15 mouse cellular contexts compared by ENCODE assay signal in genomic region chr3:152245273-152245910, GRCm38 (mm10). TPM values are rescaled to one million over a fixed set of nuclear protein-coding genes. Genes with fewer than 3 reads are reported as not detected.
DNase-seq lines count a peak whose midpoint lies in the region; ATAC-seq and TF ChIP-seq lines count a peak whose summit lies in the region.
"Had no signal": no experiment of that assay in that cellular context is flagged by ENCODE, and none has a peak within 500 bp of the region (broad histone marks: within the 10 kb centered on the region; RNA-seq: fewer than 3 reads in every experiment).

No protein-coding gene starts in this region.

- H3K36me3 ChIP-seq in forebrain, embryonic 11.5 days (ENCODE audit: control insufficient read depth, insufficient read depth, low read length), result no peaks in the 10 kb centered on the region
- no peaks in the 10 kb centered on the region for H3K36me3 ChIP-seq in forebrain, embryonic 12.5 days (replicated peaks)
- H3K36me3 ChIP-seq in lung, embryonic 14.5 days (ENCODE audit: insufficient read depth), result peaks cover 51% of the 10 kb centered on the region
- H3K36me3 ChIP-seq: embryonic facial prominence, embryonic 15.5 days had no signal

- no peaks in the 10 kb centered on the region for H3K4me1 ChIP-seq in forebrain, embryonic 11.5 days (replicated peaks; ENCODE audit: control insufficient read depth, insufficient read depth, low read length)
- no peaks in the 10 kb centered on the region for H3K4me1 ChIP-seq in forebrain, embryonic 12.5 days
- no peaks in the 10 kb centered on the region for H3K4me1 ChIP-seq in lung, embryonic 14.5 days (ENCODE audit: insufficient read depth)
- H3K4me1 ChIP-seq: embryonic facial prominence, embryonic 15.5 days; heart, embryonic 13.5 days had no signal

- H3K9ac ChIP-seq in forebrain, embryonic 11.5 days (ENCODE audit: low read length), result no peak overlapping the region
- no peak overlapping the region for H3K9ac ChIP-seq in forebrain, embryonic 12.5 days
- no peak overlapping the region for H3K9ac ChIP-seq in lung, embryonic 14.5 days
- H3K9ac ChIP-seq: embryonic facial prominence, embryonic 15.5 days; heart, embryonic 13.5 days had no signal

- H3K27ac ChIP-seq in forebrain, embryonic 11.5 days (ENCODE audit: low read depth, low read length), result no peak overlapping the region
- H3K27ac ChIP-seq in forebrain, embryonic 12.5 days, result no peak overlapping the region
- H3K27ac ChIP-seq in lung, embryonic 14.5 days (ENCODE audit: low read depth), result no peak overlapping the region
- H3K27ac ChIP-seq: embryonic facial prominence, embryonic 15.5 days; heart, embryonic 13.5 days had no signal

- no peak overlapping the region for H3K4me3 ChIP-seq in forebrain, embryonic 11.5 days (ENCODE audit: low read depth, low read length)
- H3K4me3 ChIP-seq in forebrain, embryonic 12.5 days (replicated peaks), result no peak overlapping the region
- H3K4me3 ChIP-seq in lung, embryonic 14.5 days (ENCODE audit: low read depth, low read length), result no peak overlapping the region
- H3K4me3 ChIP-seq: embryonic facial prominence, embryonic 15.5 days; heart, embryonic 13.5 days had no signal

- no peaks in the 10 kb centered on the region for H3K27me3 ChIP-seq in forebrain, embryonic 11.5 days (ENCODE audit: control insufficient read depth, insufficient read depth, low read length)
- no peaks in the 10 kb centered on the region for H3K27me3 ChIP-seq in forebrain, embryonic 12.5 days
- H3K27me3 ChIP-seq in lung, embryonic 14.5 days (ENCODE audit: insufficient read depth, low read length), result no peaks in the 10 kb centered on the region
- H3K27me3 ChIP-seq: embryonic facial prominence, embryonic 15.5 days; heart, embryonic 13.5 days had no signal

- 77% methylated on average over 5 of the region's 5 CpGs for WGBS in forebrain, embryonic 11.5 days
- WGBS in forebrain, embryonic 12.5 days, result 80% methylated on average over 5 of the region's 5 CpGs
- 74% methylated on average over 5 of the region's 5 CpGs for WGBS in lung, embryonic 14.5 days

- 0 out of 2 replicates have a peak, but pooled peaks have one; percentile 29 for ATAC-seq in forebrain, embryonic 11.5 days (replicated peaks; ENCODE audit: low FRiP score)
- ATAC-seq in forebrain, embryonic 12.5 days (ENCODE audit: low FRiP score), result no peak
- no peak for ATAC-seq in lung, embryonic 14.5 days (ENCODE audit: insufficient read depth)
- peak; percentile 72 for ATAC-seq in megakaryocyte-erythroid progenitor cell, adult 5-6 weeks (replicated peaks; ENCODE audit: low FRiP score, low TSS enrichment, poor library complexity, severe bottlenecking)

- no peak for TF ChIP-seq CTCF in lung, embryonic 14.5 days (IDR thresholded peaks at IDR 0.05; ENCODE audit: low read depth)

- no peak overlapping the region for H3K4me2 ChIP-seq in forebrain, embryonic 11.5 days (ENCODE audit: low read depth, low read length, severe bottlenecking)
- H3K4me2 ChIP-seq in forebrain, embryonic 12.5 days, result no peak overlapping the region
- no peak overlapping the region for H3K4me2 ChIP-seq in lung, embryonic 14.5 days
- H3K4me2 ChIP-seq: embryonic facial prominence, embryonic 15.5 days; heart, embryonic 13.5 days had no signal

- H3K9me3 ChIP-seq in forebrain, embryonic 11.5 days (ENCODE audit: control insufficient read depth, low read length), result no peaks in the 10 kb centered on the region
- H3K9me3 ChIP-seq in forebrain, embryonic 12.5 days, result no peaks in the 10 kb centered on the region
- H3K9me3 ChIP-seq in lung, embryonic 14.5 days (ENCODE audit: low read depth, low read length), result no peaks in the 10 kb centered on the region
- H3K9me3 ChIP-seq: embryonic facial prominence, embryonic 15.5 days; heart, embryonic 13.5 days had no signal

- no peak for DNase-seq in forebrain, embryonic 11.5 days (ENCODE audit: low spot score)
- DNase-seq in lung, embryonic 14.5 days, result peak; percentile 51
- no peak for DNase-seq in lung, postnatal 4 days
- DNase-seq in brain, embryonic 18.5 days (ENCODE audit: low read depth, low spot score), result peak; percentile 18
- DNase-seq in left cerebral cortex, adult 9 months (ENCODE audit: low spot score in 2 of 2), result no peak
- no peak for DNase-seq in adrenal gland, postnatal 25 days
- DNase-seq: cerebellum, adult 9-11 months; kidney, postnatal 4 days; lung, adult 2 months; midbrain, embryonic 14.5 days; right cerebral cortex, adult 18-20 months had no signal

RNA-seq across cellular contexts. Expression of gene Nexn, which starts 20.8 kb away (rescaled TPM):
- polyA plus RNA-seq in forebrain, embryonic 11.5 days (2014; fragmentation: Nextera tagmentation; extraction: Ambion mirVana), result 3.5 and 4.3 TPM in 2 replicates
- 3.4 and 6.3 TPM in 2 replicates for polyA plus RNA-seq in forebrain, embryonic 12.5 days (2016; fragmentation: Nextera tagmentation; extraction: Ambion mirVana)
- 72.6 and 80.5 TPM in 2 replicates for polyA plus RNA-seq in lung, embryonic 14.5 days (2014; fragmentation: Nextera tagmentation; extraction: Ambion mirVana)
- total RNA-seq in megakaryocyte-erythroid progenitor cell, adult 5-6 weeks (2014; fragmentation: Nextera tagmentation), result not detected in 2 replicates
- total RNA-seq in megakaryocyte-erythroid progenitor cell, adult 5-6 weeks (2017), result 1.3 and 1.8 TPM in 2 replicates
- 3.5 and 4.7 TPM in 2 replicates for total RNA-seq in adrenal gland, postnatal 25 days (2021)

RNA-seq across cellular contexts. Expression of gene Fubp1, which starts 35.2 kb away (rescaled TPM):
- polyA plus RNA-seq in forebrain, embryonic 11.5 days (2014; fragmentation: Nextera tagmentation; extraction: Ambion mirVana), result 436 and 475 TPM in 2 replicates
- 437 and 443 TPM in 2 replicates for polyA plus RNA-seq in forebrain, embryonic 12.5 days (2016; fragmentation: Nextera tagmentation; extraction: Ambion mirVana)
- 300 and 305 TPM in 2 replicates for polyA plus RNA-seq in lung, embryonic 14.5 days (2014; fragmentation: Nextera tagmentation; extraction: Ambion mirVana)
- 197 and 235 TPM in 2 replicates for total RNA-seq in megakaryocyte-erythroid progenitor cell, adult 5-6 weeks (2014; fragmentation: Nextera tagmentation)
- total RNA-seq in megakaryocyte-erythroid progenitor cell, adult 5-6 weeks (2017), result 282 and 332 TPM in 2 replicates
- 157 and 210 TPM in 2 replicates for total RNA-seq in adrenal gland, postnatal 25 days (2021)

RNA-seq across cellular contexts. Expression of gene Dnajb4, which starts 35.3 kb away (rescaled TPM):
- 25.2 and 28.2 TPM in 2 replicates for polyA plus RNA-seq in forebrain, embryonic 11.5 days (2014; fragmentation: Nextera tagmentation; extraction: Ambion mirVana)
- 26.6 and 28.7 TPM in 2 replicates for polyA plus RNA-seq in forebrain, embryonic 12.5 days (2016; fragmentation: Nextera tagmentation; extraction: Ambion mirVana)
- 33.7 and 36.8 TPM in 2 replicates for polyA plus RNA-seq in lung, embryonic 14.5 days (2014; fragmentation: Nextera tagmentation; extraction: Ambion mirVana)
- 29.5 and 34.9 TPM in 2 replicates for total RNA-seq in megakaryocyte-erythroid progenitor cell, adult 5-6 weeks (2014; fragmentation: Nextera tagmentation)
- 74.0 and 111 TPM in 2 replicates for total RNA-seq in megakaryocyte-erythroid progenitor cell, adult 5-6 weeks (2017)
- 35.4 and 36.6 TPM in 2 replicates for total RNA-seq in adrenal gland, postnatal 25 days (2021)

Comparison
In these comparisons a context has a peak if more than half of its experiments do, and no peak if none do; other contexts are left out.
1. ATAC-seq: peak in forebrain, embryonic 11.5 days (single experiment) and megakaryocyte-erythroid progenitor cell, adult 5-6 weeks (single experiment); none in forebrain, embryonic 12.5 days (single experiment) and lung, embryonic 14.5 days (single experiment).
2. DNase-seq: peak in lung, embryonic 14.5 days (single experiment) and brain, embryonic 18.5 days (single experiment); none in forebrain, embryonic 11.5 days (single experiment), lung, postnatal 4 days (0 of 2), left cerebral cortex, adult 9 months (0 of 2) and adrenal gland, postnatal 25 days (single experiment).
3. RNA of gene Nexn, which starts 20.8 kb away (polyA plus RNA-seq): 72.6 to 80.5 TPM in lung, embryonic 14.5 days; 3.4 to 6.3 TPM in forebrain, embryonic 12.5 days and 3.5 to 4.3 TPM in forebrain, embryonic 11.5 days; every median in the first group is over 10 times any median in the second.